Mouse (Mus musculus) CH12.LX (cell line): Measurements from ENCODE around the gene Smg6.

Source experiments
- EP300 ChIP-seq: IDR thresholded peaks from 2 replicates; pipeline ENCODE4 v1.6.1; 2011; ENCODE audit warnings: low read length, improper control_type of control experiment
- POLR2A ChIP-seq: IDR thresholded peaks from 2 replicates; pipeline ENCODE4 v1.6.1; 2011; ENCODE audit warnings: low read depth, mild to moderate bottlenecking, improper control_type of control experiment, low read length

GRCm38 (mm10) chr11:75212031-75212667 is 286.5 kb downstream of the Smg6 start:
- TF ChIP-seq EP300 (no peak), POLR2A (no peak)
